Mouse (Mus musculus) C2C12 (cell line): ENCODE measurements around the gene Abhd17a. TPM values are rescaled to one million over a fixed set of nuclear protein-coding genes. Genes with fewer than 3 reads are reported as not detected.
A peak's percentile ranks its signal among the peaks of the same experiment; 100 is the strongest.

ENCODE experiments used
- H3K27me3 ChIP-seq: one replicate; pipeline ENCODE4 v1.6.1; 2011; ENCODE audit not compliant: control insufficient read depth, insufficient read depth, insufficient read length
- H3K36me3 ChIP-seq: one replicate; pipeline ENCODE4 v1.6.1; 2011; ENCODE audit not compliant: control insufficient read depth, insufficient read depth
- H3K4me3 ChIP-seq: one replicate; pipeline ENCODE4 v1.5.1; 2011; ENCODE audit warnings: mild to moderate bottlenecking, control low read depth; ENCODE audit not compliant: poor library complexity, insufficient read depth, severe bottlenecking
- H3K79me2 ChIP-seq: one replicate; pipeline ENCODE4 v1.6.1; 2011; ENCODE audit not compliant: control insufficient read depth, insufficient read depth
- H3K79me3 ChIP-seq: one replicate; pipeline ENCODE4 v1.6.1; 2011; ENCODE audit warnings: low read depth, control low read depth
- H3ac ChIP-seq: one replicate; pipeline ENCODE3; 2011; ENCODE audit warnings: low read depth; ENCODE audit not compliant: control insufficient read depth, insufficient read length
- CEBPB ChIP-seq: IDR thresholded peaks from one replicate; pipeline ENCODE4 v1.6.1; 2011; ENCODE audit warnings: low read depth, mild to moderate bottlenecking, control low read depth, moderate library complexity
- CTCF ChIP-seq: IDR thresholded peaks from one replicate; pipeline ENCODE4 v1.5.1; 2011; ENCODE audit not compliant: control insufficient read depth, insufficient read depth, insufficient read length
- FOSL1 ChIP-seq: IDR thresholded peaks from one replicate; pipeline ENCODE4 v1.8.0; 2011; ENCODE audit warnings: mild to moderate bottlenecking, low read length; ENCODE audit not compliant: poor library complexity, insufficient read depth, severe bottlenecking
- MAX ChIP-seq: IDR thresholded peaks from one replicate; pipeline ENCODE4 v1.6.1; 2011; ENCODE audit warnings: mild to moderate bottlenecking, control low read depth
- MYOD1 ChIP-seq: IDR thresholded peaks from one replicate; pipeline ENCODE4 v1.6.1; 2011; ENCODE audit warnings: low read depth; ENCODE audit not compliant: control insufficient read depth, insufficient read length
- MYOG ChIP-seq: IDR thresholded peaks from one replicate; pipeline ENCODE4 v1.6.1; 2011; ENCODE audit not compliant: control insufficient read depth, insufficient read length; ENCODE audit errors: extremely low read depth
- USF1 ChIP-seq: IDR thresholded peaks from one replicate; pipeline ENCODE4 v1.6.1; 2011; ENCODE audit warnings: low read depth, mild to moderate bottlenecking, control low read depth, moderate library complexity
- polyA plus RNA-seq: library from polyadenylated mRNA; unstranded; fragments of >200 nt; fragmentation: generic; extraction: Trizol; gene quantifications from one replicate; pipeline ENCODE4 v1.2.1, GENCODE M21; 2012; ENCODE audit warnings: missing spikeins

The Abhd17a gene
- polyA plus RNA-seq, 1 experiment: 103 TPM

- Histone ChIP-seq H3K36me3 (peaks cover 29% of the 10 kb centered on the region), H3K79me2 (peaks cover 61% of the 10 kb centered on the region), H3ac (no peak overlapping the region), H3K27me3 (no peaks in the 10 kb centered on the region), H3K4me3 (no peak overlapping the region), H3K79me3 (peaks cover 41% of the 10 kb centered on the region)
- TF ChIP-seq MYOG (no peak), FOSL1 (no peak), CTCF (no peak), MYOD1 (no peak), USF1 (no peak), MAX (no peak), CEBPB (no peak)
Measured at GRCm38 (mm10) chr10:80604988-80605387, 14.8 kb upstream of the Abhd17a start.

GRCm38 (mm10) chr10:80604001-80604509 lies 13.9 kb upstream of the Abhd17a start:
- H3K79me2 ChIP-seq: peaks cover 61% of the 10 kb centered on the region
- peaks cover 41% of the 10 kb centered on the region for H3K79me3 ChIP-seq
- no peaks in the 10 kb centered on the region for H3K27me3 ChIP-seq
- peaks cover 25% of the 10 kb centered on the region for H3K36me3 ChIP-seq
- H3K4me3 ChIP-seq: peak overlapping the region; percentile 68
- peak overlapping the region; percentile 79 for H3ac ChIP-seq
- no peak for TF ChIP-seq FOSL1
- no peak for TF ChIP-seq MYOD1
- no peak for TF ChIP-seq MYOG
- no peak for TF ChIP-seq MAX
- TF ChIP-seq CTCF: no peak
- no peak for TF ChIP-seq CEBPB
- TF ChIP-seq USF1: no peak

GRCm38 (mm10) chr10:80603364-80603763 lies 13.2 kb upstream of the Abhd17a start:
- H3K27me3 ChIP-seq: no peaks in the 10 kb centered on the region
- peak overlapping the region; percentile 68 for H3K4me3 ChIP-seq
- peaks cover 23% of the 10 kb centered on the region for H3K36me3 ChIP-seq
- H3K79me2 ChIP-seq: peaks cover 54% of the 10 kb centered on the region
- H3ac ChIP-seq: peak overlapping the region; percentile 79
- no peak for TF ChIP-seq MAX
- no peak for TF ChIP-seq MYOD1
- no peak for TF ChIP-seq CEBPB
- no peak for TF ChIP-seq MYOG
- no peak for TF ChIP-seq FOSL1
- TF ChIP-seq CTCF: no peak
- TF ChIP-seq USF1: no peak
- peaks cover 41% of the 10 kb centered on the region for H3K79me3 ChIP-seq

- Histone ChIP-seq H3K79me2 (peaks cover 48% of the 10 kb centered on the region), H3ac (peak within 1 kb of the TSS; percentile 79), H3K27me3 (no peaks in the 10 kb centered on the region), H3K4me3 (peak within 1 kb of the TSS; percentile 68), H3K79me3 (peaks cover 39% of the 10 kb centered on the region), H3K36me3 (peaks cover 19% of the 10 kb centered on the region)
- TF ChIP-seq CEBPB (no peak), MAX (peak; percentile 66)
Measured at GRCm38 (mm10) chr10:80602698-80603325, 12.7 kb upstream of the Abhd17a start, which contains the start of the genes Scamp4 and Adat3. Scamp4 (plus strand) TSS chr10:80602872. Adat3 (plus strand) TSS chr10:80602880.

GRCm38 (mm10) chr10:80596318-80596717 lies 6.2 kb upstream of the Abhd17a start:
- Histone ChIP-seq H3K4me3 (no peak overlapping the region), H3ac (no peak overlapping the region), H3K36me3 (no peaks in the 10 kb centered on the region), H3K79me3 (no peaks in the 10 kb centered on the region), H3K27me3 (no peaks in the 10 kb centered on the region), H3K79me2 (no peaks in the 10 kb centered on the region)
- TF ChIP-seq MAX (no peak), MYOD1 (no peak), MYOG (no peak), CTCF (no peak), USF1 (no peak), FOSL1 (no peak), CEBPB (no peak)

- TF ChIP-seq FOSL1 (no peak), MYOG (no peak), USF1 (no peak), CTCF (no peak), MYOD1 (no peak), CEBPB (no peak), MAX (no peak)
- peak overlapping the region; percentile 86 for H3K4me3 ChIP-seq
Measured at GRCm38 (mm10) chr10:80589127-80589878, 838 bp downstream of the Abhd17a start.

More at GRCm38 (mm10) chr10:80589127-80589878, 838 bp downstream of the Abhd17a start:
- Histone ChIP-seq H3K27me3 (no peaks in the 10 kb centered on the region), H3ac (peak overlapping the region; percentile 98), H3K36me3 (peaks cover 3% of the 10 kb centered on the region), H3K79me2 (peaks cover 42% of the 10 kb centered on the region), H3K79me3 (peaks cover 20% of the 10 kb centered on the region)
